Mouse (Mus musculus) gastrocnemius, postnatal 14 days (tissue): ENCODE data around the gene Ghrhr. TPM values are rescaled to one million over a fixed set of nuclear protein-coding genes. Genes with fewer than 3 reads are reported as not detected.

ENCODE experiments used
- DNase-seq: peaks from one replicate; pipeline ENCODE4 v3.0.0; 2021; ENCODE audit warnings: mixed read lengths
- intact Hi-C: fragments of 180-260 bp; cut with DNase I; formaldehyde crosslinking; loops from one replicate; pipeline ENCODE4 v1.15.1; 2025; ENCODE audit warnings: low total_unique reads
- total RNA-seq, 2 experiments: library from RNA; stranded (reverse); gene quantifications; 2 replicates each; pipeline ENCODE4 v1.2.3; 2021

Ghrhr gene
- total RNA-seq, 2 experiments from 2014 or later: not detected

- intact Hi-C loops: no loop called here
- no peak for DNase-seq
These were observed 12.6 kb downstream of the Ghrhr start for GRCm38 (mm10) chr6:55388546-55389169.

- intact Hi-C loops: no loop called here
- no peak for DNase-seq
These were observed 13.2 kb downstream of the Ghrhr start for GRCm38 (mm10) chr6:55389321-55389720.

- DNase-seq: no peak
- intact Hi-C loops: no loop called here
These were observed 15.7 kb downstream of the Ghrhr start for GRCm38 (mm10) chr6:55391814-55392213.

- DNase-seq: peak; percentile 77
- intact Hi-C loops: no loop called here
These were observed 16.4 kb downstream of the Ghrhr start for GRCm38 (mm10) chr6:55392453-55392852.

- intact Hi-C loops: loop anchor here (2.0 kb wide), 1 partner anchor 110 kb away; no protein-coding TSS in a partner anchor
- no peak for DNase-seq
These were observed 18.8 kb downstream of the Ghrhr start for GRCm38 (mm10) chr6:55394854-55395253.

- peak; percentile 50 for DNase-seq
- intact Hi-C loops: no loop called here
These were observed 20.1 kb downstream of the Ghrhr start for GRCm38 (mm10) chr6:55396176-55396575.

GRCm38 (mm10) chr6:55396622-55397041 is 20.5 kb downstream of the Ghrhr start:
- intact Hi-C loops: no loop called here
- peak; percentile 33 for DNase-seq

GRCm38 (mm10) chr6:55398869-55399628 is 23.0 kb downstream of the Ghrhr start:
- DNase-seq: no peak
- intact Hi-C loops: no loop called here

- intact Hi-C loops: no loop called here
- no peak for DNase-seq
These were observed 23.8 kb downstream of the Ghrhr start for GRCm38 (mm10) chr6:55399910-55400309.

GRCm38 (mm10) chr6:55402041-55402776 is 26.1 kb downstream of the Ghrhr start:
- no peak for DNase-seq
- intact Hi-C loops: no loop called here

- intact Hi-C loops: no loop called here
- peak; percentile 19 for DNase-seq
These were observed 27.6 kb downstream of the Ghrhr start for GRCm38 (mm10) chr6:55403411-55404309.

- no peak for DNase-seq
- intact Hi-C loops: no loop called here
These were observed 28.4 kb downstream of the Ghrhr start for GRCm38 (mm10) chr6:55404421-55404990.

GRCm38 (mm10) chr6:55407345-55407744 is 31.2 kb downstream of the Ghrhr start:
- intact Hi-C loops: no loop called here
- DNase-seq: no peak

- DNase-seq: peak; percentile 64
- intact Hi-C loops: no loop called here
These were observed 34.2 kb downstream of the Ghrhr start for GRCm38 (mm10) chr6:55410119-55410775.

- intact Hi-C loops: no loop called here
- no peak for DNase-seq
These were observed 34.9 kb downstream of the Ghrhr start for GRCm38 (mm10) chr6:55410977-55411376.

GRCm38 (mm10) chr6:55416202-55416601 is 40.1 kb downstream of the Ghrhr start:
- intact Hi-C loops: no loop called here

GRCm38 (mm10) chr6:55418746-55419410 is 42.8 kb downstream of the Ghrhr start:
- DNase-seq: no peak
- intact Hi-C loops: no loop called here

More at GRCm38 (mm10) chr6:55416202-55416601, 40.1 kb downstream of the Ghrhr start:
- no peak for DNase-seq

GRCm38 (mm10) chr6:55420411-55420810 is 44.3 kb downstream of the Ghrhr start:
- intact Hi-C loops: no loop called here
- no peak for DNase-seq
